Mouse (Mus musculus) small intestine, adult 2 months (tissue): ENCODE data around the gene Mgarp. TPM values are rescaled to one million over a fixed set of nuclear protein-coding genes. Genes with fewer than 3 reads are reported as not detected.

ENCODE experiments used
- H3K27ac ChIP-seq: fragments of 200-500 bp; 2 replicates; pipeline ENCODE4 v1.5.1; 2012; ENCODE audit warnings: low read depth, low read length, control low read depth, inconsistent platforms; ENCODE audit not compliant: insufficient read depth
- H3K27me3 ChIP-seq: fragments of 200-500 bp; 2 replicates; pipeline ENCODE4 v1.6.1; 2012; ENCODE audit warnings: mild to moderate bottlenecking, moderate library complexity, low read length, inconsistent platforms; ENCODE audit not compliant: control insufficient read depth, insufficient read depth
- H3K36me3 ChIP-seq: fragments of 200-500 bp; 2 replicates; pipeline ENCODE4 v1.6.1; 2012; ENCODE audit warnings: mild to moderate bottlenecking, low read length, control low read depth, inconsistent platforms; ENCODE audit not compliant: control insufficient read depth, insufficient read depth
- H3K4me1 ChIP-seq: fragments of 200-500 bp; 2 replicates; pipeline ENCODE4 v1.6.1; 2012; ENCODE audit warnings: low read length, inconsistent platforms, mixed read lengths; ENCODE audit not compliant: control insufficient read depth, insufficient read depth, insufficient read length
- H3K4me3 ChIP-seq: fragments of 200-500 bp; 2 replicates; pipeline ENCODE4 v1.5.1; 2012; ENCODE audit warnings: low read depth, mild to moderate bottlenecking, control low read depth, inconsistent platforms, low read length, moderate library complexity
- CTCF ChIP-seq: fragments of 200-500 bp; IDR thresholded peaks from 2 replicates; pipeline ENCODE4 v1.5.1; 2012; ENCODE audit warnings: low read depth, mild to moderate bottlenecking, control low read depth, inconsistent platforms, low read length, moderate library complexity, mixed read lengths; ENCODE audit not compliant: insufficient replicate concordance, insufficient read length; ENCODE audit errors: extremely low read depth
- POLR2A ChIP-seq: fragments of 200-500 bp; IDR thresholded peaks from 2 replicates; pipeline ENCODE4 v1.6.1; 2012; ENCODE audit warnings: low read depth, mild to moderate bottlenecking, control low read depth, inconsistent platforms, low read length, moderate library complexity
- WGBS: fragments of 180-500 bp; shearing (Covaris S2); methylation state at CpG from one replicate; pipeline ENCODE4 v1.1.7; 2018; 5-methylcytosine and 5-hydroxymethylcytosine counted together
- polyA plus RNA-seq: library from polyadenylated mRNA; depleted of rRNA; stranded (reverse); fragments of >200 nt; gene quantifications from 2 replicates; pipeline ENCODE4 v1.2.3, GENCODE M21; 2012

The Mgarp gene
- polyA plus RNA-seq, 1 experiment = 0.37 TPM

- 21% methylated on average over 31 of the region's 31 CpGs for WGBS
- no peaks in the 10 kb centered on the region for H3K4me1 ChIP-seq
- H3K27ac ChIP-seq = peak overlapping the region; percentile 40; the same call in 1 of the 2 replicates
- TF ChIP-seq CTCF = no peak; the same call in 1 of the 2 replicates
- no peak for TF ChIP-seq POLR2A
- no peaks in the 10 kb centered on the region for H3K27me3 ChIP-seq
- H3K4me3 ChIP-seq = peak overlapping the region; percentile 56
- H3K36me3 ChIP-seq = no peaks in the 10 kb centered on the region
Measured at GRCm38 (mm10) chr3:51377878-51378664, 18.5 kb downstream of the Mgarp start.

GRCm38 (mm10) chr3:51375307-51376265 is 21.0 kb downstream of the Mgarp start:
- H3K27ac ChIP-seq = no peak overlapping the region
- H3K4me1 ChIP-seq = no peaks in the 10 kb centered on the region
- H3K27me3 ChIP-seq = no peaks in the 10 kb centered on the region
- no peaks in the 10 kb centered on the region for H3K36me3 ChIP-seq
- TF ChIP-seq POLR2A = no peak
- peak; percentile 8; the same call in 1 of the 2 replicates for TF ChIP-seq CTCF
- H3K4me3 ChIP-seq = no peak overlapping the region
- 80% methylated on average over 19 of the region's 19 CpGs for WGBS

- Histone ChIP-seq H3K27me3 (no peaks in the 10 kb centered on the region), H3K27ac (no peak overlapping the region), H3K4me1 (no peaks in the 10 kb centered on the region), H3K4me3 (no peak overlapping the region), H3K36me3 (no peaks in the 10 kb centered on the region)
- 55% methylated on average over 5 of the region's 5 CpGs for whole genome bisulfite sequencing
- TF ChIP-seq CTCF (no peak), POLR2A (no peak)
Measured at GRCm38 (mm10) chr3:51373544-51373943, 23.0 kb downstream of the Mgarp start.

- no peaks in the 10 kb centered on the region for H3K27me3 ChIP-seq
- no peaks in the 10 kb centered on the region for H3K4me1 ChIP-seq
- H3K4me3 ChIP-seq = no peak overlapping the region
- no peak for TF ChIP-seq POLR2A
- no peak for TF ChIP-seq CTCF
- H3K27ac ChIP-seq = 0 out of 2 replicates have a peak overlapping the region, but pooled peaks have one; percentile 24
- WGBS = 35% methylated on average over 5 of the region's 5 CpGs
- H3K36me3 ChIP-seq = no peaks in the 10 kb centered on the region
Measured at GRCm38 (mm10) chr3:51372883-51373282, 23.7 kb downstream of the Mgarp start.

GRCm38 (mm10) chr3:51371826-51372225 is 24.7 kb downstream of the Mgarp start:
- no peak for TF ChIP-seq CTCF
- no peak for TF ChIP-seq POLR2A
- 82% methylated on average over 2 of the region's 2 CpGs for WGBS
- Histone ChIP-seq H3K27ac (no peak overlapping the region), H3K4me1 (no peaks in the 10 kb centered on the region), H3K36me3 (no peaks in the 10 kb centered on the region), H3K4me3 (no peak overlapping the region), H3K27me3 (no peaks in the 10 kb centered on the region)

GRCm38 (mm10) chr3:51368011-51368410 is 28.5 kb downstream of the Mgarp start:
- Histone ChIP-seq H3K4me1 (peaks cover 3% of the 10 kb centered on the region; the same call in 1 of the 2 replicates), H3K4me3 (no peak overlapping the region), H3K27ac (no peak overlapping the region), H3K27me3 (no peaks in the 10 kb centered on the region), H3K36me3 (no peaks in the 10 kb centered on the region)
- whole genome bisulfite sequencing = 54% methylated on average over 4 of the region's 4 CpGs
- no peak for TF ChIP-seq POLR2A
- TF ChIP-seq CTCF = no peak
